Mouse (Mus musculus) heart, embryonic 10.5 days (tissue): Measurements from ENCODE around the gene Mesd. TPM values are rescaled to one million over a fixed set of nuclear protein-coding genes. Genes with fewer than 3 reads are reported as not detected.
A peak's percentile ranks its signal among the peaks of the same experiment; 100 is the strongest.
"Not testable (repeated sequence)": the region's sequence is repeated elsewhere in the genome, so short reads cannot be mapped to it uniquely, and the experiment has no call there.

ENCODE experiments used
- DNase-seq: peaks from one replicate; pipeline ENCODE4 v3.0.0-alpha.2; 2017; ENCODE audit warnings: low spot score
- H3K27ac ChIP-seq: fragments of 300-500 bp; sonication (generic); 2 replicates; pipeline ENCODE4 v1.5.1; 2016; ENCODE audit warnings: mild to moderate bottlenecking
- H3K27me3 ChIP-seq: fragments of 300-500 bp; sonication (generic); 2 replicates; pipeline ENCODE4 v1.6.1; 2016; ENCODE audit warnings: mild to moderate bottlenecking; ENCODE audit not compliant: poor library complexity, insufficient read depth, severe bottlenecking
- H3K36me3 ChIP-seq: fragments of 300-500 bp; sonication (generic); 2 replicates; pipeline ENCODE4 v1.6.1; 2016; ENCODE audit warnings: mild to moderate bottlenecking, moderate library complexity
- H3K4me1 ChIP-seq: fragments of 300-500 bp; sonication (generic); 2 replicates; pipeline ENCODE4 v1.6.1; 2016; ENCODE audit warnings: mild to moderate bottlenecking
- H3K4me3 ChIP-seq: fragments of 300-500 bp; sonication (generic); 2 replicates; pipeline ENCODE4 v1.5.1; 2016; ENCODE audit warnings: mild to moderate bottlenecking, moderate library complexity
- H3K9me3 ChIP-seq: fragments of 300-500 bp; sonication (generic); 2 replicates; pipeline ENCODE4 v1.6.1; 2016; ENCODE audit warnings: mild to moderate bottlenecking, moderate library complexity
- WGBS: fragments of 180-500 bp; shearing (Covaris S2); methylation state at CpG from one replicate; pipeline ENCODE4 v1.1.7; 2016; 5-methylcytosine and 5-hydroxymethylcytosine counted together
- polyA plus RNA-seq: library from polyadenylated mRNA; unstranded; fragments of >200 nt; fragmentation: Nextera tagmentation; extraction: Ambion mirVana; gene quantifications from 2 replicates; pipeline ENCODE4 v1.2.1, GENCODE M21; 2016

The Mesd gene
- polyA plus RNA-seq, 1 experiment from 2014 or later = 103 TPM

- H3K27ac ChIP-seq = peak overlapping the region; percentile 100; the same call in 1 of the 2 replicates
- H3K36me3 ChIP-seq = peaks cover 14% of the 10 kb centered on the region
These were observed 1.6 kb downstream of the Mesd start for GRCm38 (mm10) chr7:83885835-83886234.

GRCm38 (mm10) chr7:83886366-83887129 is 2.3 kb downstream of the Mesd start:
- Histone ChIP-seq H3K9me3 (no peaks in the 10 kb centered on the region), H3K4me3 (no peak overlapping the region), H3K36me3 (peaks cover 14% of the 10 kb centered on the region), H3K27me3 (no peaks in the 10 kb centered on the region), H3K4me1 (peaks cover 30% of the 10 kb centered on the region), H3K27ac (peak overlapping the region; percentile 100; the same call in 1 of the 2 replicates)
- WGBS = 87% methylated on average over 6 of the region's 6 CpGs
- DNase-seq = no peak

More at GRCm38 (mm10) chr7:83885835-83886234, 1.6 kb downstream of the Mesd start:
- WGBS = 62% methylated on average over 4 of the region's 4 CpGs
- H3K4me3 ChIP-seq = no peak overlapping the region
- H3K9me3 ChIP-seq = no peaks in the 10 kb centered on the region
- H3K27me3 ChIP-seq = no peaks in the 10 kb centered on the region
- H3K4me1 ChIP-seq = peaks cover 36% of the 10 kb centered on the region
- no peak for DNase-seq

DNA sequence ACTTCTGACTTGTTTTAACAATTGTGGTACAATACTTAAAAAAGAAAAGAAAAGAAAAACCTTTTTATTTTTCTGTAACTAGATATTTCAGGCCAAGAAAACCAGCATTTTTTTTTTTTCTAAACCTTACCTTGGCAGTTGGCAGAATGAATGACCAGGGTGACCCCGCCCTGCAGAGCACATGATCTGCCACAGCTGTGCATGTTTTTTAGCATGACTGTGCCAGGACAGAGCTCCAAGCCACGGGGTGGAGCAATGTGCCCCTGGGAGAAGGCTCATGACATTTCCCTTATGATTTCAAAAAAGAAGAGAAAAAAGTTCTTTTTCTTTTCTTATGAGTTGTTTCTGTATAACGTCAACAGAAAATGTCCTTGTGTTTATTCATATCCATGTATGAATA is 5.1 kb downstream of the Mesd start:
- 67% methylated on average over 3 of the region's 3 CpGs for WGBS
- H3K9me3 ChIP-seq = no peaks in the 10 kb centered on the region
- no peak overlapping the region for H3K27ac ChIP-seq
- H3K4me3 ChIP-seq = no peak overlapping the region
- peaks cover 23% of the 10 kb centered on the region for H3K4me1 ChIP-seq
- no peak for DNase-seq
- 0 out of 2 replicates have a peak, but pooled peaks cover 5% of the 10 kb centered on the region for H3K36me3 ChIP-seq
- H3K27me3 ChIP-seq = no peaks in the 10 kb centered on the region

- DNase-seq, H3K4me3 ChIP-seq, H3K27me3 ChIP-seq, H3K9me3 ChIP-seq, H3K36me3 ChIP-seq, H3K27ac ChIP-seq: not testable (repeated sequence)
- peaks cover 23% of the 10 kb centered on the region for H3K4me1 ChIP-seq
- 87% methylated on average over 5 of the region's 5 CpGs for WGBS
These were observed 5.7 kb downstream of the Mesd start for GRCm38 (mm10) chr7:83889946-83890345.

DNA sequence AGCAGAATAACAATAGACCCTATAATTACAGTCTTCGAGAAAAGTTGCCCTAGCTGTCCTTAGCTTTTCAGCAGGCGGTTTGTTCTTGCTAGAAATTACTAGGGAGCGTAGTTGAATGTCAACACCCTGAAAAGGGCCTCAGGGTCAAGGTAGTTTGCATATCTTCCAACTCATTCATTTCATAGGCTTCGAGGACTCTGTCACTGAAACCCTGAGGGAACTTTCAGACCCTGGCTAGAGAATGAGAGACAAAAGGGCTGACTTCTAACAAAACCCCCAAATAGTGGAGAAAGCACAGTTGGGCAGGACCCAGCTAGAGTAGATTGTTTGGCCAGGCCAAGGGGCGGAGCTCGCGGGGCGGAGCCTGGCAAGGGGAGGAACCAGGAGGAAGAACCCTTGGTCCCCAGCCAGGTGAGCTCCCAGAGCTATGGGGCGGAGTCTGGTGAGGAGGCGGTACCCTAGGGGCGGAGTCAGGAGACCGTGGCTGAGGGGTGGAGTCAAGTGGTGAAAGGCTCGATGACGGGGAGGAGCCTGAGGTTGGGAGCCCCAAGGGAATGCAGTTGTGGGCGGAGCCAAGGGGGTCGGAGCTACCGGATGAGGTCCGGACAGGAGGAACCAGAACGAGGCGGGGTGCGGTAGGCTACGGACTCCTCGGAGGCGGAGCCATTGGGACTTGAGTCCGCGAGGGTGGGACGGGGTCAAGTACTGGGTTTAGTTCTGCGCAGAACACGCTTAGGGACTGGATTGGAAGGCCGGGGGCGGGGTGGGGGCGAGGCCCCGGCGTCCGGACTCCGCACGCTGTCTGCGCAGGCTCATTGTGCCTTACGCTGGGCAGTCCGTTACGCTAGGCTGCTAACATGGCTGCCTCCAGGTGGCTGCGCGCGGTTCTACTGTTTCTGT is 7.4 kb downstream of the Mesd start:
- DNase-seq = peak; percentile 100
- H3K9me3 ChIP-seq = no peaks in the 10 kb centered on the region
- H3K4me1 ChIP-seq = peaks cover 21% of the 10 kb centered on the region
- peak overlapping the region; percentile 95 for H3K27ac ChIP-seq
- H3K36me3 ChIP-seq = peaks cover 13% of the 10 kb centered on the region
- no peaks in the 10 kb centered on the region for H3K27me3 ChIP-seq
- WGBS = 4% methylated on average over 44 of the region's 44 CpGs
- H3K4me3 ChIP-seq = peak overlapping the region; percentile 87

DNA sequence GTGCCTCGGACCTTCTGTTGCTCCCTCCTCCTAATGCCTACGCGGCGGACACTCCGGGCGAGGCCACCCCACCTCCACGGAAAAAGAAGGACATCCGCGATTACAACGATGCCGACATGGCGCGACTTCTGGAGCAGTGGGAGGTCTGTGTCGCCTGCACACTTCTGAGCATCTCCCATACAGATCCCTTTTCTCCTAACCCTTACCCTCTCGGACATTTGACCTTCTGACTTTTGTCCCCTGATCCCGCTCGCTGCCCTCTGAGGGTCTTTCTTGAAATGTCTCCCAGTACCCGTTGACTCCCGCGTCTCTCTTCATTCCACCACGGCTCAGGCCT is 8.0 kb downstream of the Mesd start:
- no peak for DNase-seq
- no peaks in the 10 kb centered on the region for H3K9me3 ChIP-seq
- WGBS = under 1% methylated on average over 21 of the region's 21 CpGs
- H3K36me3 ChIP-seq = peaks cover 15% of the 10 kb centered on the region
- H3K27ac ChIP-seq = peak overlapping the region; percentile 95
- H3K4me1 ChIP-seq = peaks cover 21% of the 10 kb centered on the region
- peak overlapping the region; percentile 87 for H3K4me3 ChIP-seq
- no peaks in the 10 kb centered on the region for H3K27me3 ChIP-seq

GRCm38 (mm10) chr7:83894348-83894747 is 10.1 kb downstream of the Mesd start:
- no peak overlapping the region for H3K4me3 ChIP-seq

DNA sequence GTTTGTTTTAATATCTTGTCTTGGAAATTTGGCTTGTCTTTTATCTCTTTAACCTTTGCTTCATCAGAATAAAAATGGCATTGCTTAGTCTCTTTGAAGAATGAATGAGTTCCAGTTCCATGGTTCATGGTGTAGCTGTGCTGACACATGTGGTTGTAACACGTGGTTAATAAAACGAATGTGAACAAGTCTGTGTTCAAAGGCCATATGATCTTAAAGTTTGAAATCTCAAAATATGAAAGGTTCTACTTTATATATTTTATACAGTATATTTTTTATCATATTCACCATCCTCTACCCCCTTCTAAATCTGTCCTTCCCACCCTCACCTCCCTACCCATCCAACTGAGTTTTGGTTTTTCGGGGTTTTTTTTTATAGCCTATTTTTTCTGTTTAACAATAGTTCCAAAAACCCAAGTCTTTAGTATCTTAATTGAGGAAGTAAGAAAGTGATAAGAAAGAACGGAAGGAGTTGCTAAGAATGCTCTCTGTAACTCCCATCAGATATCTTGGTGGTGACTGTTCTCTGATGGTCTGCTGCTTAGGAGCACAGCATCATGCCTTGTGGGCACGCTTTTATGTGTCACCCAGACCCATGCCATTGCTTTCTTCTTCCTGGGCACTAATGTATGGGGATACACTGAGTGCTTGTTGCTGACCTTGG is 11.9 kb downstream of the Mesd start:
- H3K36me3 ChIP-seq = peaks cover 53% of the 10 kb centered on the region
- WGBS = 80% methylated on average over 5 of the region's 5 CpGs
- no peak overlapping the region for H3K4me3 ChIP-seq
- H3K27me3 ChIP-seq = no peaks in the 10 kb centered on the region
- no peak for DNase-seq
- H3K27ac ChIP-seq = no peak overlapping the region
- no peaks in the 10 kb centered on the region for H3K9me3 ChIP-seq
- peaks cover 21% of the 10 kb centered on the region for H3K4me1 ChIP-seq

More at GRCm38 (mm10) chr7:83894348-83894747, 10.1 kb downstream of the Mesd start:
- Histone ChIP-seq H3K27ac (no peak overlapping the region), H3K36me3 (peaks cover 35% of the 10 kb centered on the region), H3K27me3 (no peaks in the 10 kb centered on the region), H3K9me3 (no peaks in the 10 kb centered on the region), H3K4me1 (peaks cover 21% of the 10 kb centered on the region)
- no peak for DNase-seq
- WGBS = 91% methylated on average over 1 of the region's 1 CpGs

- no peak overlapping the region for H3K4me3 ChIP-seq
- DNase-seq = no peak
- WGBS = 79% methylated on average over 11 of the region's 11 CpGs
These were observed 14.0 kb downstream of the Mesd start for GRCm38 (mm10) chr7:83898267-83898666.

DNA sequence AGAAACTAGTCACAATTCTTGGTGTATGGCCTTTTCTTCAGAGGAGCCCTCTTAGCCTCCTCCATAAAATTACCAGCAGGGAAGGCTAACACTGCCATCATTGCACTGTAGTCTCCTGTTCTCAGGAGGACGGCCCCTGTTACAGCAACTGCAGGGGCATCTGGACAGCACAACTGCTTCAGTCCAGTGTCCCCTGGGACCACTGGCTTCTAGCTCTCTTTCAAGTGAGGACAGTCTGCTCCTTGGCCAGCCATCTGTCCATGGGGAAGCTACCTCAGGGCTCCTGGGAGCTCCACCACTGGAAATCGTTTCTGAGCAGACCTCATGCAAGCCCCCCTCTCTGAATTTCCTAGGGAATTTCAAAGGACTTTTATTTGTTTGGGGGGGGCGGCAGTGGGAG is 16.3 kb downstream of the Mesd start:
- H3K4me1 ChIP-seq = peaks cover 20% of the 10 kb centered on the region
- 75% methylated on average over 3 of the region's 3 CpGs for WGBS
- no peak overlapping the region for H3K4me3 ChIP-seq
- no peaks in the 10 kb centered on the region for H3K27me3 ChIP-seq
- H3K27ac ChIP-seq = no peak overlapping the region
- no peak for DNase-seq
- H3K9me3 ChIP-seq = no peaks in the 10 kb centered on the region
- peaks cover 55% of the 10 kb centered on the region for H3K36me3 ChIP-seq

More at GRCm38 (mm10) chr7:83898267-83898666, 14.0 kb downstream of the Mesd start:
- Histone ChIP-seq H3K9me3 (no peaks in the 10 kb centered on the region), H3K4me1 (peaks cover 29% of the 10 kb centered on the region), H3K27ac (no peak overlapping the region), H3K36me3 (peaks cover 58% of the 10 kb centered on the region), H3K27me3 (no peaks in the 10 kb centered on the region)

- H3K36me3 ChIP-seq = peaks cover 53% of the 10 kb centered on the region
- no peak overlapping the region for H3K27ac ChIP-seq
- no peaks in the 10 kb centered on the region for H3K27me3 ChIP-seq
- H3K4me3 ChIP-seq = no peak overlapping the region
- DNase-seq = no peak
- WGBS = 84% methylated on average over 4 of the region's 4 CpGs
- H3K4me1 ChIP-seq = peaks cover 20% of the 10 kb centered on the region
- 0 out of 2 replicates have a peak, but pooled peaks cover 5% of the 10 kb centered on the region for H3K9me3 ChIP-seq
These were observed 17.2 kb downstream of the Mesd start for GRCm38 (mm10) chr7:83901425-83901824.

DNA sequence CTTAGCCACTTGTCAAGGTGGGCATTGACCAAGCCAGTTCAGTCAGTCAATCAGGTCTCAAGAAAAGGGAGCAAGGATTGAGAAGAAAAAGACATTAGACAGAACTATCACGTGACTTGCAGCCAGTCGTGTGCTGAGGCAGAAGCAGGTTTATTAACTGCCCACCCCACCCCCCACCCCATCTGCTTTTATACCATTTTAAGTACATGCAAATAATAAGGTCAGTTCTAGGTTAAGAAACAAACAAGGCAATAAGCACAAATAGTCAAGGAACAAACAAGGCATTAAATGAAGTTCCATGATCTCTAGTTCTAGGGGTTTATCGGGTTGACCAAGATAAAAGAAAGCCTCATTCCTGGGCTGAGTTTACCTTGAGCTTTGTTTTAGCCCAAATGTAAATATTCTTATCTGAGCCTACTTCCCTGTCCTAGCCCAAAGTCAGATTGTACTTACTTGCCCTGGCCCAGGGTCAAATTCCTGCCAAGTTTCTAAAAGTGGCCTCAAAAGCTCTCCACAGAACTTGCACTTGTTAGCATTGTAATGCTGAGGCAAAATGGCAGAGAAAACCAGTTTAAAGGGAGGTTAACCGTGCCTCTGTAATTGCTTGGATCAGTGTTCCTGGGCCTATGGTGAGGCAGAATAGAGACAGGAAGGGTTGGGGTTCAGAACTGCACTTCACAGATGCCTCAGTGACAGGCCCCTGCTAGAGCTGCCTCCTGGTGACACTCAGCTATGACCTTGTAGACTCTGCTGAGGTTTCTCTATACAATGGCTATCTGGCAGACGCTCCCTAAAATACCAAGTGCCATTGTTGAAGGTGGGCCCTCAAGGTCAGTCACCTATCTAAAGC is 18.3 kb downstream of the Mesd start:
- H3K27ac ChIP-seq = peak overlapping the region; percentile 74
- WGBS = 42% methylated on average over 5 of the region's 5 CpGs
- no peak for DNase-seq

More for the DNA sequence above, 18.3 kb downstream of the Mesd start:
- Histone ChIP-seq H3K4me3 (no peak overlapping the region), H3K9me3 (0 out of 2 replicates have a peak, but pooled peaks cover 5% of the 10 kb centered on the region), H3K27me3 (no peaks in the 10 kb centered on the region), H3K4me1 (peaks cover 17% of the 10 kb centered on the region), H3K36me3 (peaks cover 45% of the 10 kb centered on the region)
